Comparison of ENCODE assay signal across 20 mouse cellular contexts in genomic region chr2:116978809-116979208, GRCm38 (mm10).
DNase-seq lines count a peak whose midpoint lies in the region; ATAC-seq and TF ChIP-seq lines count a peak whose summit lies in the region.
"Had no signal": no experiment of that assay in that cellular context is flagged by ENCODE, and none has a peak within 500 bp of the region (broad histone marks: within the 10 kb centered on the region; RNA-seq: fewer than 3 reads in every experiment).

No protein-coding gene starts in this region.

- no peak for TF ChIP-seq POLR2A in ES-Bruce4 (IDR thresholded peaks at IDR 0.05; ENCODE audit: insufficient read depth, low read length)

- no peak for DNase-seq in hindbrain, embryonic 10.5 days (ENCODE audit: low spot score)
- DNase-seq in hindbrain, embryonic 14.5 days (ENCODE audit: low spot score), result no peak
- DNase-seq in embryo, embryonic 10.5 days (ENCODE audit: low spot score), result peak; percentile 17
- no peak for DNase-seq in limb, embryonic 10.5 days (ENCODE audit: low spot score)
- DNase-seq in cerebellum, postnatal 10 days, result no peak
- DNase-seq: adrenal gland, postnatal 25 days; cerebellum, postnatal 14 days; gastrocnemius, postnatal 25 days; kidney, adult 9 months; liver, postnatal 0 days; lung, postnatal 4 days; thymus, postnatal 25 days had no signal

- peak; percentile 45 for TF ChIP-seq CTCF in ES-Bruce4 (IDR thresholded peaks at IDR 0.05; ENCODE audit: low read depth, low read length)

- 50% methylated on average over 4 of the region's 4 CpGs for WGBS in hindbrain, embryonic 10.5 days
- WGBS in hindbrain, embryonic 14.5 days, result 65% methylated on average over 4 of the region's 4 CpGs
- WGBS in limb, embryonic 10.5 days, result 62% methylated on average over 4 of the region's 4 CpGs
- WGBS in forebrain, embryonic 12.5 days, result 41% methylated on average over 4 of the region's 4 CpGs

- peak; percentile 54; the same call in 1 of the 2 replicates for TF ChIP-seq EP300 in ES-Bruce4 (IDR thresholded peaks at IDR 0.05; ENCODE audit: insufficient read depth, low read depth, low read length)

- peak overlapping the region; percentile 83 for H3K27ac ChIP-seq in hindbrain, embryonic 10.5 days
- no peak overlapping the region for H3K27ac ChIP-seq in hindbrain, embryonic 14.5 days
- H3K27ac ChIP-seq in ES-Bruce4 (ENCODE audit: insufficient read depth, low read length), result peak overlapping the region; percentile 64
- H3K27ac ChIP-seq in limb, embryonic 10.5 days, result peak overlapping the region; percentile 82
- H3K27ac ChIP-seq in forebrain, embryonic 12.5 days, result no peak overlapping the region
- H3K27ac ChIP-seq: layer of hippocampus, adult 2 months; stomach, postnatal 0 days had no signal

- no peaks in the 10 kb centered on the region for H3K9me3 ChIP-seq in hindbrain, embryonic 10.5 days
- H3K9me3 ChIP-seq in hindbrain, embryonic 14.5 days (ENCODE audit: control insufficient read depth, low read length), result no peaks in the 10 kb centered on the region
- H3K9me3 ChIP-seq in ES-Bruce4 (replicated peaks; ENCODE audit: control insufficient read depth, insufficient read depth, low read length, poor library complexity, severe bottlenecking), result no peaks in the 10 kb centered on the region
- H3K9me3 ChIP-seq in limb, embryonic 10.5 days (replicated peaks), result no peaks in the 10 kb centered on the region
- no peaks in the 10 kb centered on the region for H3K9me3 ChIP-seq in forebrain, embryonic 12.5 days
- H3K9me3 ChIP-seq: limb, embryonic 13.5 days had no signal

- peaks cover 4% of the 10 kb centered on the region; the same call in 1 of the 2 replicates for H3K27me3 ChIP-seq in hindbrain, embryonic 10.5 days (ENCODE audit: insufficient read depth, poor library complexity, severe bottlenecking)
- no peaks in the 10 kb centered on the region for H3K27me3 ChIP-seq in hindbrain, embryonic 14.5 days (ENCODE audit: control insufficient read depth, insufficient read depth, low read length)
- H3K27me3 ChIP-seq in ES-Bruce4 (ENCODE audit: control insufficient read depth, insufficient read depth, low read length, poor library complexity, severe bottlenecking), result no peaks in the 10 kb centered on the region
- no peaks in the 10 kb centered on the region for H3K27me3 ChIP-seq in limb, embryonic 10.5 days (ENCODE audit: low read depth, poor library complexity, severe bottlenecking)
- H3K27me3 ChIP-seq in forebrain, embryonic 12.5 days, result no peaks in the 10 kb centered on the region
- H3K27me3 ChIP-seq: heart, embryonic 13.5 days; limb, embryonic 13.5 days had no signal

- H3K9ac ChIP-seq in hindbrain, embryonic 14.5 days, result no peak overlapping the region
- H3K9ac ChIP-seq in ES-Bruce4 (ENCODE audit: low read depth, poor library complexity, severe bottlenecking), result no peak overlapping the region
- H3K9ac ChIP-seq in forebrain, embryonic 12.5 days, result no peak overlapping the region
- H3K9ac ChIP-seq: heart, embryonic 13.5 days; limb, embryonic 13.5 days; liver, postnatal 0 days had no signal

- no peaks in the 10 kb centered on the region for H3K36me3 ChIP-seq in hindbrain, embryonic 10.5 days
- no peaks in the 10 kb centered on the region for H3K36me3 ChIP-seq in hindbrain, embryonic 14.5 days (replicated peaks; ENCODE audit: control insufficient read depth, insufficient read depth)
- no peaks in the 10 kb centered on the region for H3K36me3 ChIP-seq in ES-Bruce4 (ENCODE audit: control insufficient read depth, insufficient read depth, low read length, poor library complexity, severe bottlenecking)
- no peaks in the 10 kb centered on the region for H3K36me3 ChIP-seq in limb, embryonic 10.5 days
- no peaks in the 10 kb centered on the region for H3K36me3 ChIP-seq in forebrain, embryonic 12.5 days (replicated peaks)
- H3K36me3 ChIP-seq: G1E; heart, embryonic 13.5 days; limb, embryonic 13.5 days had no signal

- no peak overlapping the region for H3K4me3 ChIP-seq in hindbrain, embryonic 10.5 days
- H3K4me3 ChIP-seq in hindbrain, embryonic 14.5 days (replicated peaks; ENCODE audit: low read length), result no peak overlapping the region
- H3K4me3 ChIP-seq in ES-Bruce4 (ENCODE audit: low read depth, low read length), result no peak overlapping the region
- H3K4me3 ChIP-seq in limb, embryonic 10.5 days, result no peak overlapping the region
- H3K4me3 ChIP-seq in forebrain, embryonic 12.5 days (replicated peaks), result no peak overlapping the region
- H3K4me3 ChIP-seq: heart, embryonic 13.5 days; layer of hippocampus, adult 2 months; limb, embryonic 13.5 days had no signal

- no peak overlapping the region for H3K4me2 ChIP-seq in hindbrain, embryonic 14.5 days (replicated peaks)
- H3K4me2 ChIP-seq in forebrain, embryonic 12.5 days, result no peak overlapping the region
- H3K4me2 ChIP-seq: heart, embryonic 13.5 days; limb, embryonic 13.5 days had no signal

- peaks cover 73% of the 10 kb centered on the region for H3K4me1 ChIP-seq in hindbrain, embryonic 10.5 days (replicated peaks)
- H3K4me1 ChIP-seq in hindbrain, embryonic 14.5 days (replicated peaks; ENCODE audit: control insufficient read depth, insufficient read depth, low read length), result peaks cover 33% of the 10 kb centered on the region
- H3K4me1 ChIP-seq in ES-Bruce4 (ENCODE audit: control insufficient read depth, insufficient read depth, low read length), result peaks cover 6% of the 10 kb centered on the region
- H3K4me1 ChIP-seq in limb, embryonic 10.5 days, result peaks cover 70% of the 10 kb centered on the region
- peaks cover 60% of the 10 kb centered on the region for H3K4me1 ChIP-seq in forebrain, embryonic 12.5 days

- ATAC-seq in hindbrain, embryonic 14.5 days (ENCODE audit: low FRiP score), result no peak
- no peak for ATAC-seq in forebrain, embryonic 12.5 days (ENCODE audit: low FRiP score)
- ATAC-seq: inflammation-experienced regulatory T-cells, adult 6 months; liver, postnatal 0 days had no signal

Comparison
In these comparisons a context has a peak if more than half of its experiments do, and no peak if none do; other contexts are left out.
1. H3K27ac ChIP-seq: peak in hindbrain, embryonic 10.5 days (single experiment), ES-Bruce4 (single experiment) and limb, embryonic 10.5 days (single experiment); none in hindbrain, embryonic 14.5 days (single experiment) and forebrain, embryonic 12.5 days (single experiment).